Mouse (Mus musculus): ENCODE data around the gene Ppp1r15a.
A peak's percentile ranks its signal among the peaks of the same experiment; 100 is the strongest.
"Not testable (repeated sequence)": the region's sequence is repeated elsewhere in the genome, so short reads cannot be mapped to it uniquely, and the experiment has no call there.

Ppp1r15a gene

GRCm38 (mm10) chr7:45550821-45551511 is 24.9 kb upstream of the Ppp1r15a start:
- DNase-seq, result no peak

- no peak for DNase-seq
Measured at GRCm38 (mm10) chr7:45549641-45550436, 23.8 kb upstream of the Ppp1r15a start.

- DNase-seq, result no peak
Measured at GRCm38 (mm10) chr7:45544525-45544924, 18.5 kb upstream of the Ppp1r15a start.

- peak; percentile 50 for DNase-seq
Measured at GRCm38 (mm10) chr7:45540213-45540612, 14.1 kb upstream of the Ppp1r15a start.

- no peak for DNase-seq
Measured at GRCm38 (mm10) chr7:45539095-45539494, 13.0 kb upstream of the Ppp1r15a start.

- peak; percentile 74 for DNase-seq
Measured at GRCm38 (mm10) chr7:45538163-45539041, 12.3 kb upstream of the Ppp1r15a start.

GRCm38 (mm10) chr7:45537602-45538001 is 11.5 kb upstream of the Ppp1r15a start:
- no peak for DNase-seq

- DNase-seq, result no peak
Measured at GRCm38 (mm10) chr7:45535676-45536075, 9.6 kb upstream of the Ppp1r15a start.

- no peak for DNase-seq
Measured at GRCm38 (mm10) chr7:45530643-45531042, 4.6 kb upstream of the Ppp1r15a start.

GRCm38 (mm10) chr7:45529461-45529860 is 3.4 kb upstream of the Ppp1r15a start:
- no peak for DNase-seq

GRCm38 (mm10) chr7:45527169-45527568 is 1.1 kb upstream of the Ppp1r15a start:
- DNase-seq, result not testable (repeated sequence)

- peak; percentile 37 for DNase-seq
Measured at GRCm38 (mm10) chr7:45526474-45527120, 529 bp upstream of the Ppp1r15a start.

GRCm38 (mm10) chr7:45524841-45525621 is 1.0 kb downstream of the Ppp1r15a start:
- peak; percentile 29 for DNase-seq

- no peak for DNase-seq
Measured at GRCm38 (mm10) chr7:45523678-45524170, 2.3 kb downstream of the Ppp1r15a start.

GRCm38 (mm10) chr7:45522957-45523676 is 3.0 kb downstream of the Ppp1r15a start:
- DNase-seq, result no peak

- no peak for DNase-seq
Measured at GRCm38 (mm10) chr7:45522194-45522752, 3.8 kb downstream of the Ppp1r15a start.

GRCm38 (mm10) chr7:45521728-45522184 is 4.3 kb downstream of the Ppp1r15a start:
- peak; percentile 93 for DNase-seq

GRCm38 (mm10) chr7:45520605-45521004 is 5.5 kb downstream of the Ppp1r15a start:
- DNase-seq, result no peak

GRCm38 (mm10) chr7:45519345-45520120 is 6.5 kb downstream of the Ppp1r15a start:
- DNase-seq, result no peak

- no peak for DNase-seq
Measured at GRCm38 (mm10) chr7:45518618-45519017, 7.5 kb downstream of the Ppp1r15a start.

Measured in kidney, postnatal 14 days (tissue).